Mouse (Mus musculus): Measurements from ENCODE around the gene Zfp868. TPM values are rescaled to one million over a fixed set of nuclear protein-coding genes. Genes with fewer than 3 reads are reported as not detected.
"Not testable (repeated sequence)": the region's sequence is repeated elsewhere in the genome, so short reads cannot be mapped to it uniquely, and the experiment has no call there.

The Zfp868 gene
- 38.1 and 41.5 TPM in 2 replicates for polyA plus RNA-seq (2016; fragmentation: Nextera tagmentation; extraction: Ambion mirVana)

DNA sequence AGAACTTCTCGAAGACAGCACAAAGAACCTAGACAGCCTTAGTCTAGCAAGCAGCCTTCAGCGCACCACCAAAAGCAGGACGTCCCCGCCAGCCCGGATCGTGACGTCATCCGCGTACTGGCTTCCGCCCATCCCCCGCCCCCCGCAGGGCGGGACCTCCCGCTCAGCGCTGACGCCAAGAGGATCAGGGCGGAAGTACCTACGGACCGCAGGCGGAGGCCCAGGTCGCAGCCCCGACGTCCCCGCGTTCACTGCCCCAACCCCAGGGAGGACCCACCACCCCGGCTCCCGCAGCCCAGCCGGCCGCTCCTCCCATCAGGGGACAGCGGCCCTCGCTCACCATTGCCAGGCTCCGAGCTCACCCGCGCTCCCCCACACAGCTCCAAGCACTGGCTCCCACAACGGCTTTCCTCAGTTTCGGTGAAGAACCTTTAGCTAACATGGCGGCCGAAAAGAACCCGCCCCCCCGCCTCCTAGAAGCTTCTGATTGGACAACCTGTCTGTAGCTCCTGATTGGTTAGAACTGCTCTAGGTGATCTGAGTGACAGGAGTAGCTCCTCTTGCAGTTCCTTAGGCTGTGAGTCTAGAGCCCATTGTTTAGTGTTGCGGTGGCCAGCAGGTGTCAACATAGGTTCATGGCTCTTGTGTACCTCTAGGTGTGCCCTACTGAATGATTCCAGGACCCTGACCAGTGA lies at the start of gene Zfp868:
Gene Zfp868 (minus strand): TSS at position 454 of the 695 bp plus-strand sequence.
- peak within 1 kb of the TSS; percentile 82 for H3K9ac ChIP-seq
- H3K36me3 ChIP-seq, result no peaks in the 10 kb centered on the region
- no peaks in the 10 kb centered on the region for H3K9me3 ChIP-seq
- ATAC-seq (ENCODE audit: low FRiP score, low read depth), result peak; percentile 100
- H3K27me3 ChIP-seq (replicated peaks), result no peaks in the 10 kb centered on the region
- peak within 1 kb of the TSS; percentile 94 for H3K27ac ChIP-seq
- peak within 1 kb of the TSS; percentile 56 for H3K4me2 ChIP-seq (replicated peaks)
- peaks cover 10% of the 10 kb centered on the region; the same call in 1 of the 2 replicates for H3K4me1 ChIP-seq
- H3K4me3 ChIP-seq, result peak within 1 kb of the TSS; percentile 65
- WGBS, result under 1% methylated on average over 41 of the region's 41 CpGs

DNA sequence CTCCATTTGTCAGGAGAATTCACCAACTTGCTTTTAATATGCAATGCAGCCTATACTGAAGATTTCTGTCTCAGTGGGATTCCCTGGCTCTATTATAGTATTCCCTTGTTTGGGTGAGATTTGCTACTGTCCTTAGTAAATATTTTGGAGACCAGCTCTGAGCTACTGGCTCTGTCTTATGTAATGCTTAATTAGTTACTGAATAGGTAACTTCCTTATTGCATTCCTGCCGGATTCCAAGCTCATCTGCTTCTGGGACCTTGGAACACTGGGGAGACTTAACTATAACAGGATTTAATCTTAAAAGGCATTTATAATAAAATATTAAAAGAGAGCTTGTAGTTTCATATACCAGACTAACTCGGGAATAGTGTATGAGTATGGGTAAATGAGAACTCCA lies 39.7 kb upstream of the Zfp868 start:
- not testable (repeated sequence) for H3K27ac ChIP-seq; H3K4me1 ChIP-seq; H3K9me3 ChIP-seq; H3K27me3 ChIP-seq (replicated peaks); H3K9ac ChIP-seq; H3K4me3 ChIP-seq; ATAC-seq (ENCODE audit: low FRiP score, low read depth); H3K4me2 ChIP-seq (replicated peaks)
- 84% methylated on average over 2 of the region's 2 CpGs for WGBS
- peaks cover 27% of the 10 kb centered on the region for H3K36me3 ChIP-seq

DNA sequence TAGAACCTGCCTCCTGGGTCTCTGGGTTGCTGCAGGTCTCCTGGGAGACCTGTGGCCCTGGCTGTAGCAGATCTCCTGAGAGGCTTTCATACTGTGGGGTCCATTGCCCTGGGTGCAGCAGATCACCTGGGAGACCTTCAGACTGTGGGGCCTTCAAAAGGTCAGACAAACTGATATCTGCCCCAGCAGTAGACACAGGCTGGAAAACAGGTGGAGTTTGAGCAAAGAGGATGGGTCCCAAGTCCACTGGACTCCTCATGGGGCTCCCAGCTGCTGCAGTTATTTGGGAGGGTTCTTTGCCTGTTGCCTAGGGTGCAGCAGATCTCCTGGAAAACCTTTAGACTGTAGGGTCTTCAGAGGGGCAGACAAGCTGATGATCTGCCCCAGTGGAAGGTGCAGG lies 35.9 kb upstream of the Zfp868 start:
- no peaks in the 10 kb centered on the region for H3K4me1 ChIP-seq
- H3K9me3 ChIP-seq, result peaks cover 10% of the 10 kb centered on the region
- no peak overlapping the region for H3K27ac ChIP-seq
- H3K4me3 ChIP-seq, result no peak overlapping the region
- H3K9ac ChIP-seq, result no peak overlapping the region
- no peaks in the 10 kb centered on the region for H3K27me3 ChIP-seq (replicated peaks)
- no peak for ATAC-seq (ENCODE audit: low FRiP score, low read depth)
- H3K4me2 ChIP-seq (replicated peaks), result no peak overlapping the region
- H3K36me3 ChIP-seq, result peaks cover 33% of the 10 kb centered on the region

DNA sequence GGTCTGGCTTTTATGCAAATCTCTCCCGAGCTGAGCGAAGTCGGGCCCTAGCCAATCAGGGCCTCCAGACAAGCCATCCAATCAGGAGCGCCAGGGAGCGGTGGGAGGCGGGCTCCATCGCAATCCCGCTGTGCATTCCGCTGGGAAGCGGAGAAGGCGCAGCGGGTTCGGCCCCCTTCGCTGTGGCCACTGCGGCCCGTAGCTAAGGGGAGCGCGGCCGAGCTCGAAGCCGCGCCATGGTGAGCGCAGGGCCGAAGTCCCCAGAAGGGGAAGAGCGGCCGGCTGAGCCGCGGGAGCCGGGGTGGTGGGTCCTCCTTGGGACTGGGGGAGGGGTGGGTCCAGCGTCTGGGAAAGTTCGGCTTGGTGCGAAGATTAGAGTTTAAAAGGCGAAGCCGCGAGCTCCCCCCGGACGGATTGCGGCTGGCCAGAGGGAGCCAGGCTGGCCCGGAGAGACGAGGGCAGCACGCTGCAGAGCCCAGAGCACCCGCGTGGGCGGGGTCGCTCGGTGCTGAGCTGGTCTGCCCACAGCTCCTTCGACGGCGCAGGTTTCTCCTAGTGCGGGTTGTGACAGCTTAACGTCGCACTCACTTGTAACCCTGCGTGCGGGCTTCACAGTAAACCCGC lies 29.1 kb upstream of the Zfp868 start, which contains the start of gene Zfp964:
Gene Zfp964 (plus strand): TSS at position 122 of the 624 bp plus-strand sequence.
- peaks cover under 1% of the 10 kb centered on the region for H3K36me3 ChIP-seq
- H3K27ac ChIP-seq, result no peak within 1 kb of the TSS
- H3K9me3 ChIP-seq, result no peaks in the 10 kb centered on the region
- peak within 1 kb of the TSS; percentile 76 for H3K9ac ChIP-seq
- H3K4me1 ChIP-seq, result 0 out of 2 replicates have a peak, but pooled peaks cover 4% of the 10 kb centered on the region
- peak within 1 kb of the TSS; percentile 83 for H3K4me2 ChIP-seq (replicated peaks)
- WGBS, result under 1% methylated on average over 55 of the region's 55 CpGs
- H3K4me3 ChIP-seq, result peak within 1 kb of the TSS; percentile 61
- ATAC-seq (ENCODE audit: low FRiP score, low read depth), result peak; percentile 99
- H3K27me3 ChIP-seq (replicated peaks), result no peaks in the 10 kb centered on the region

DNA sequence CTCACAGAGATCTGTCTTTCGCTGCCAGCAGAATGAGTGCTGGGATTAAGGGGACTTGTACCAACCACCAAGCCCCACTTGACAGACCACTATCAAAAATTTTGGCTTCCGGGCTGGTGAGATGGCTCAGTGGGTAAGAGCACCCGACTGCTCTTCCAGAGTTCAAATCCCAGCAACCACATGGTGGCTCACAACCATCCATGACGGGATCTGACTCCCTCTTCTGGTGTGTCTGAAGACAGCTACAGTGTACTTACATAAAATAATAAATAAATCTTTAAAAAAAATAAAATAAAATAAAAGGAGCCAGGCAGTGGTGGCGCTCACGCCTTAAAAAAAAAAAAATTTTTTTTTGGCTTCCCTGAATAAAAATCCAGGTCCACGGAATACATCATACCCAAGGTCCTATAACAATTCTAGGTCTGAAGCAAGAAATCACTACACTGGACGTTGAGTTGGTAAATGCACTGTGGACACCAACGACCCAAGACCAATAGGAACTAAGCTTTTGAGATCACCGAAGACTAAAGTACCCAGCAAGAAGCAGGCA lies 28.5 kb upstream of the Zfp868 start:
- WGBS, result 46% methylated on average over 10 of the region's 10 CpGs
- peak overlapping the region; percentile 16; the same call in 1 of the 2 replicates for H3K4me3 ChIP-seq
- 0 out of 2 replicates have a peak, but pooled peaks cover 4% of the 10 kb centered on the region for H3K4me1 ChIP-seq
- no peaks in the 10 kb centered on the region for H3K9me3 ChIP-seq
- H3K9ac ChIP-seq, result no peak overlapping the region
- no peaks in the 10 kb centered on the region for H3K27me3 ChIP-seq (replicated peaks)
- H3K36me3 ChIP-seq, result no peaks in the 10 kb centered on the region
- peak; percentile 10; the same call in 1 of the 2 replicates for ATAC-seq (ENCODE audit: low FRiP score, low read depth)
- H3K27ac ChIP-seq, result no peak overlapping the region
- peak overlapping the region; percentile 83 for H3K4me2 ChIP-seq (replicated peaks)

DNA sequence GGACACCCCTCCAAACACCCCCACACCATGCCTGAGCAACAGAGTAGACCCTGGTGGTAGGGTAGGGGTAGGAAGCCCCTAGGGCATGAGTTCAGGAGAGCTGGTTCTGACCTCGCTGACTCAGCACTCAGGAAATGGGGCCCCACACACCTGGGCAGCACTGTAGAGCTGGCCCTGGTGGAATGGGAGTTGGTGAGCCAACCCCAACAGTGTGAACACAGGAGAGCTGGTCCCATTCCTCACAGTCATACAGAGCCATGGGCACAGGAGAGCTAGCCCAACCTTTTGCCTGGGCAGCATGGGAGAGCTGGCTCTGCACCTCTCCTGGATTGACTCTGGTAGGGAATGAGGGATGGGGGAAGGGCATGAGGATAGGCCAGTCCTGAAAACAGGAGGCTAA lies 7.3 kb downstream of the Zfp868 start:
- H3K4me1 ChIP-seq, result no peaks in the 10 kb centered on the region
- no peak overlapping the region for H3K27ac ChIP-seq
- H3K9me3 ChIP-seq, result no peaks in the 10 kb centered on the region
- no peak overlapping the region for H3K4me2 ChIP-seq (replicated peaks)
- no peak for ATAC-seq (ENCODE audit: low FRiP score, low read depth)
- peaks cover 48% of the 10 kb centered on the region for H3K36me3 ChIP-seq
- no peaks in the 10 kb centered on the region for H3K27me3 ChIP-seq (replicated peaks)
- H3K4me3 ChIP-seq, result no peak overlapping the region
- WGBS, result 88% methylated on average over 1 of the region's 1 CpGs
- no peak overlapping the region for H3K9ac ChIP-seq

DNA sequence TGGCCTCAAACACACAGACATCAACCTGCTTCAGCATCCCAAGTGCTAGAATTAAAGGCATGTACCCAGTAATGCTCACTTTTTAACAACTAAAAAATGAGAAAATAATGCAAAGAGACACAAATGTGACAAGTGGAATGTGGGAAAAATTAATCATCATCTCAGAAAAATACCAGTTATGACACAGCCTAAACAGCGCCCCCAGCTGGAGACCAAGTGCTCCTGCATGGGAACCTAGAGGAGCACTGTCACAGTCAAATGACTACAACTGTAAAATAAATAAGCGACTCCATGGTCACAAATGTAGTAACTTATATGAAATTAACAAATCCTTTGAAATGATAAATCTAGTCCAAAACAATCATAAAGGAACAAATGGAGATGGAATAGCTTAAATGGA lies 10.7 kb downstream of the Zfp868 start:
- Histone ChIP-seq H3K4me1 (no peaks in the 10 kb centered on the region), H3K4me2 (replicated peaks) (no peak overlapping the region), H3K27me3 (replicated peaks) (no peaks in the 10 kb centered on the region), H3K36me3 (peaks cover 78% of the 10 kb centered on the region), H3K4me3 (no peak overlapping the region), H3K9ac (no peak overlapping the region), H3K9me3 (no peaks in the 10 kb centered on the region), H3K27ac (no peak overlapping the region)
- whole genome bisulfite sequencing, result 62% methylated on average over 2 of the region's 2 CpGs
- ATAC-seq (ENCODE audit: low FRiP score, low read depth), result no peak

DNA sequence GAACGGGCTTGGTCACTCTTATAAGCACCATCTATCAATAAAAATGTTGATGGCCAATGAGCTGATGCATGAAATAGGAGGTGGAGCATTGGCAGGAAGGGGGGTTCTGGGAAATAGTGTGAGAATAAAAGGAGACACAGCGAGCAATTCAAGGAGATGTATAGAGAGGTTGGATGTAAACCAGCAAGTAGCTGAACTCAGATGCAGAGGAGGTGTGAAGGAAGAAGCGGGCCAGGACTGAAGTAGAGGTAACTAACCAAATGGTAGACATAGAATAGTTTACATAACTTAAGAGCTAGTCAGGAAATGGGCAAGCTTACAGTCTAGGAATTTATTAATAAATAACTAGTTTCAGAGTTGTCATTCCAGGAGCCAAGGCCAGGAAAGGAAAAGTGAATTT lies 27.8 kb downstream of the Zfp868 start:
- WGBS, result 93% methylated on average over 2 of the region's 3 CpGs
- H3K9ac ChIP-seq; H3K4me3 ChIP-seq; H3K27me3 ChIP-seq (replicated peaks); H3K4me2 ChIP-seq (replicated peaks); H3K9me3 ChIP-seq; ATAC-seq (ENCODE audit: low FRiP score, low read depth); H3K4me1 ChIP-seq; H3K36me3 ChIP-seq; H3K27ac ChIP-seq: not testable (repeated sequence)

DNA sequence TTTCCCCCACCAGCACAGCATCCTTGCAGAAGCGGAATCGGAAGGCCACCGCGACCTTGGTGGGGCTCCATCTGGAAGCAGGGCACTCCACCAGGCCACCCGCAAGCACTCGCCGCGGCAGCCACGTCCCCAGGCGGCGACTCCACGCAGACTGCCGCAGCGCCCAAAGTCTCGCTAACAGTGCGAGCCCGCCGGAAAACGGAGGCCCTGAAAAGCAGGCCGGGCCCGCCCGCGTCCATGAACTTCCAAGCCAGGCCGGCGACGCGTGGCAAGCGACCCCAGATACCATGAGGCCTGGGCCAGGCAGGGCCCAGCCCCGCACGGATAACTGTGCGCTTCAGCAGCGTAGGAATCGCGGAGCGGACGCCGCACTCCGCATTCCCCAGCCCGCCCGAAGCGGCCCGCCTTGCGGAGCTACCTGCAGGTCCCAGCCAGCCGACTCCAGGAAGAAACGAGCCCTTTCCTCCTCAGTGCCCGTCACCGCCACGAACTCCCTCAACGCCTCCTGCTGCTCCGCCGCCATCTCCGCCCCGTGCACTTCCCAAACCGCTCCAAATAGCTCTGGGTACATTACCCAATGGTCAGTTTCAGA lies 40.6 kb downstream of the Zfp868 start:
- Histone ChIP-seq H3K27me3 (replicated peaks) (no peaks in the 10 kb centered on the region), H3K4me3 (peak overlapping the region; percentile 45), H3K36me3 (no peaks in the 10 kb centered on the region), H3K4me2 (replicated peaks) (peak overlapping the region; percentile 94), H3K27ac (no peak overlapping the region), H3K9ac (peak overlapping the region; percentile 63), H3K4me1 (peaks cover 3% of the 10 kb centered on the region; the same call in 1 of the 2 replicates), H3K9me3 (no peaks in the 10 kb centered on the region)
- WGBS, result under 1% methylated on average over 54 of the region's 54 CpGs
- ATAC-seq (ENCODE audit: low FRiP score, low read depth), result peak; percentile 53; the same call in 1 of the 2 replicates

DNA sequence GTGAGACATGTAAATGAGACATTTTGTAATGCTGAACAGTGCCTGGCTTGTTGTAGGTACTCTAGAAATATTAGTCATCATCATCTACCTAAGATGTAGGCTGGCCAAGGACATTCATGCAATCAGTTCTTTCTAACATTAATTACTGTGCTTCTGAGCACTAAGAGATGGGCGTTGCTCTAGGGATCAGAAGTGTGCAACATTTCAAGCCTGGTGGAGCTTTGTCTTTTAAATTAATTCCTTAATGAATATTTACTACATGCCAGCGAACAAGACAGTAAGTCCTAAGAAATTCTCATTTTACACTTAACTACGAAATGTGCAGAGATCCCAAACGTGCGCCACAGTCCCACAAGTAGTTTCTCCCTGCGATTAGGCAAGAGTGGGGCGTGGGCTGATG lies 41.1 kb downstream of the Zfp868 start:
- H3K4me3 ChIP-seq, result peak overlapping the region; percentile 45
- WGBS, result 16% methylated on average over 7 of the region's 7 CpGs
- H3K9ac ChIP-seq, result peak overlapping the region; percentile 63
- H3K4me2 ChIP-seq (replicated peaks), result peak overlapping the region; percentile 94
- not testable (repeated sequence) for H3K9me3 ChIP-seq; H3K36me3 ChIP-seq; H3K27ac ChIP-seq; H3K4me1 ChIP-seq; H3K27me3 ChIP-seq (replicated peaks); ATAC-seq (ENCODE audit: low FRiP score, low read depth)
